Mouse (Mus musculus): ENCODE data around the gene Hbb-bs. TPM values are rescaled to one million over a fixed set of nuclear protein-coding genes. Genes with fewer than 3 reads are reported as not detected.

Hbb-bs gene
- 9,008 and 9,822 TPM in 2 replicates for polyA plus RNA-seq (2012; rRNA removed)
- 6,131 and 9,529 TPM in 2 replicates for polyA plus RNA-seq (2014; fragmentation: Nextera tagmentation; extraction: Ambion mirVana)

DNA sequence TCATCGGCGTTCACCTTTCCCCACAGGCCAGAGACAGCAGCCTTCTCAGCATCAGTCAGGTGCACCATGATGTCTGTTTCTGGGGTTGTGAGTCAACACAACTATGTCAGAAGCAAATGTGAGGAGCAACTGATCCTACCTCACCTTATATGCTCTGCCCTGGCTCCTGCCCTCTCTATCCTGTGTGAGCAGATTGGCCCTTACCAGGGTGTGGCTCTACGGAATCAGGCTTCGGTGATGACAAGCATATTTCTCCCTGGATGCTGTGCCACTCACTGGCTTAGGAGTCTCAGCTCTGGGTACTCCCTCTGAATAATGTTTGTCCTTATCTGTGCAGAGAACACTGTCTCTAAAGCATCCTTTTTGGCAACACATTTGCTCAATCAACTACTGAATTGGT is at the start of gene Hbb-bs:
Gene Hbb-bs (minus strand): TSS at position 289 of the 400 bp plus-strand sequence.
- ATAC-seq (ENCODE audit: low FRiP score, low read depth): no peak
- no peaks in the 10 kb centered on the region for H3K4me1 ChIP-seq (ENCODE audit: control insufficient read depth, insufficient read depth, low read length)
- no peak within 1 kb of the TSS for H3K9ac ChIP-seq (ENCODE audit: low read depth, low read length, severe bottlenecking)
- TF ChIP-seq POLR2A (IDR thresholded peaks at IDR 0.05; ENCODE audit: borderline replicate concordance, extremely low read depth, insufficient read depth, insufficient read length): no peak
- 90% methylated on average over 4 of the region's 4 CpGs for WGBS
- no peak for DNase-seq (ENCODE audit: low spot score)
- no peak within 1 kb of the TSS for H3K27ac ChIP-seq (replicated peaks; ENCODE audit: low read depth, low read length)
- no peaks in the 10 kb centered on the region for H3K36me3 ChIP-seq (ENCODE audit: control insufficient read depth, insufficient read depth, low read length)
- no peaks in the 10 kb centered on the region for H3K9me3 ChIP-seq (ENCODE audit: control insufficient read depth, low read length)
- H3K4me3 ChIP-seq (replicated peaks; ENCODE audit: low read length): no peak within 1 kb of the TSS
- no peak within 1 kb of the TSS for H3K4me2 ChIP-seq (replicated peaks; ENCODE audit: low read depth, low read length, severe bottlenecking)
- no peaks in the 10 kb centered on the region for H3K27me3 ChIP-seq (ENCODE audit: control insufficient read depth, insufficient read depth, low read length)

DNA sequence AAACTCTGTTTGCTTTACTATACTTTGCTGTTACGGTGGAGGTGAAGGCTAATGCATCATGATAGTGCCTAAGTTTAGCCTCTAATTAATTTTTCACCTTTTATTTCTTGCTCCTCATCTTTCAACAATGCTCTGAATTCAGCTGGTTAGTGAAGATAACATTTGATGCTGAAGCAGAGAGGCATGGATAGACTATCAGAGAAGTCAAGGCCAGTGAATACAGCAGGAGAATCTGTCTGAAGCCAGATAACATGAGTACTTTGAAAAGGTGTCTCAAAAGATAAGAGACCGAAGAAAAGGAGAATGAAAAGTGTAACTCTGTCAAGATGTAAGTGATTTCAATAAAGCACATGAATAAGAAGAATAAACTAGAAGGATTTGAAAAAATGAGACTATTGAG is 49.2 kb upstream of the Hbb-bs start:
- no peak overlapping the region for H3K9ac ChIP-seq (ENCODE audit: low read depth, low read length, severe bottlenecking)
- H3K4me3 ChIP-seq (replicated peaks; ENCODE audit: low read length): no peak overlapping the region
- H3K27ac ChIP-seq (replicated peaks; ENCODE audit: low read depth, low read length): no peak overlapping the region
- H3K4me1 ChIP-seq (ENCODE audit: control insufficient read depth, insufficient read depth, low read length): no peaks in the 10 kb centered on the region
- no peaks in the 10 kb centered on the region for H3K27me3 ChIP-seq (ENCODE audit: control insufficient read depth, insufficient read depth, low read length)
- H3K4me2 ChIP-seq (replicated peaks; ENCODE audit: low read depth, low read length, severe bottlenecking): no peak overlapping the region
- TF ChIP-seq POLR2A (IDR thresholded peaks at IDR 0.05; ENCODE audit: borderline replicate concordance, extremely low read depth, insufficient read depth, insufficient read length): no peak
- H3K36me3 ChIP-seq (ENCODE audit: control insufficient read depth, insufficient read depth, low read length): no peaks in the 10 kb centered on the region
- no peak for ATAC-seq (ENCODE audit: low FRiP score, low read depth)
- WGBS: 83% methylated on average over 2 of the region's 2 CpGs
- H3K9me3 ChIP-seq (ENCODE audit: control insufficient read depth, low read length): no peaks in the 10 kb centered on the region
- no peak for DNase-seq (ENCODE audit: low spot score)

DNA sequence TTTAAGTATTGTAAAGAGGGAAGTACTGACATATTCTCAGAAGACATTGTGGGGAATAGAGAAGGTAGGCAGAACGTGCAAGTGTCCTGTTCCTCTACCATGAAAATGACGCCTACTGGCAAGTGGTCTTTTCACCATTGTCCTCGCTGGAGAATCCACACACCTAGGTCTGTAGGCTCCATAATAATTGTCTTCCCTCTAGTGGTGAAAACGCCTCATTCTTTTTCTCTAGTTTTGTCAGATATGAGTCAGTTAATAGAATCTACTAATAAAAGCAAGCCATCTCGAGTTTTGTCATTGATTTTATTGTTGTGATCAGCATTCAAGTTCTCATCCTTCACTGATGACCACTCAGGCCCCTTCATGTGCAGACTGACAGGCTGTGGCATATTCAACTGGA is 46.6 kb upstream of the Hbb-bs start:
- no peak overlapping the region for H3K4me3 ChIP-seq (replicated peaks; ENCODE audit: low read length)
- no peaks in the 10 kb centered on the region for H3K9me3 ChIP-seq (ENCODE audit: control insufficient read depth, low read length)
- no peaks in the 10 kb centered on the region for H3K36me3 ChIP-seq (ENCODE audit: control insufficient read depth, insufficient read depth, low read length)
- DNase-seq (ENCODE audit: low spot score): no peak
- H3K27me3 ChIP-seq (ENCODE audit: control insufficient read depth, insufficient read depth, low read length): no peaks in the 10 kb centered on the region
- H3K27ac ChIP-seq (replicated peaks; ENCODE audit: low read depth, low read length): no peak overlapping the region
- ATAC-seq (ENCODE audit: low FRiP score, low read depth): no peak
- no peaks in the 10 kb centered on the region for H3K4me1 ChIP-seq (ENCODE audit: control insufficient read depth, insufficient read depth, low read length)
- H3K9ac ChIP-seq (ENCODE audit: low read depth, low read length, severe bottlenecking): no peak overlapping the region
- WGBS: 48% methylated on average over 5 of the region's 5 CpGs
- no peak overlapping the region for H3K4me2 ChIP-seq (replicated peaks; ENCODE audit: low read depth, low read length, severe bottlenecking)
- TF ChIP-seq POLR2A (IDR thresholded peaks at IDR 0.05; ENCODE audit: borderline replicate concordance, extremely low read depth, insufficient read depth, insufficient read length): no peak

DNA sequence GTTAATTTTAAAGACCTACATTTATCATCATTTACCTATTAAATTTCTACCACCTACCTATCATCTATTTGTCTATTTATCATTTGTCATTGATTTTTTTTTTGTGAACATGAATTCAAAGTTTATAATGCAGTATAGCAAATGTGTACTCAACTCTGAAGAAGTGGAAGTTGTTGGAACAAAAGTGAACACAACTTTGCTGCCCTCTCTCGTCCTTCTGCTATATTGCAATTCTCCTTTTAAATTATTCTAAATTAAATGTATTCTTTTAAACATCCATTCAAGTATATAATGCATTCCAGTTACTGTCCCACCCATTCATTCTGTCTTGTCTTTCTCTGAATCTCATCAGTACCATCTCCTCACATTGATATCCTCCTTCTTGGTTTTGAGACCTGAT is 45.2 kb upstream of the Hbb-bs start:
- no peaks in the 10 kb centered on the region for H3K27me3 ChIP-seq (ENCODE audit: control insufficient read depth, insufficient read depth, low read length)
- ATAC-seq (ENCODE audit: low FRiP score, low read depth): no peak
- H3K4me3 ChIP-seq (replicated peaks; ENCODE audit: low read length): no peak overlapping the region
- no peak overlapping the region for H3K27ac ChIP-seq (replicated peaks; ENCODE audit: low read depth, low read length)
- DNase-seq (ENCODE audit: low spot score): peak; percentile 19
- TF ChIP-seq POLR2A (IDR thresholded peaks at IDR 0.05; ENCODE audit: borderline replicate concordance, extremely low read depth, insufficient read depth, insufficient read length): no peak
- H3K9ac ChIP-seq (ENCODE audit: low read depth, low read length, severe bottlenecking): no peak overlapping the region
- no peaks in the 10 kb centered on the region for H3K36me3 ChIP-seq (ENCODE audit: control insufficient read depth, insufficient read depth, low read length)
- no peaks in the 10 kb centered on the region for H3K4me1 ChIP-seq (ENCODE audit: control insufficient read depth, insufficient read depth, low read length)
- H3K9me3 ChIP-seq (ENCODE audit: control insufficient read depth, low read length): no peaks in the 10 kb centered on the region
- WGBS: 2% methylated on average over 1 of the region's 1 CpGs
- no peak overlapping the region for H3K4me2 ChIP-seq (replicated peaks; ENCODE audit: low read depth, low read length, severe bottlenecking)

DNA sequence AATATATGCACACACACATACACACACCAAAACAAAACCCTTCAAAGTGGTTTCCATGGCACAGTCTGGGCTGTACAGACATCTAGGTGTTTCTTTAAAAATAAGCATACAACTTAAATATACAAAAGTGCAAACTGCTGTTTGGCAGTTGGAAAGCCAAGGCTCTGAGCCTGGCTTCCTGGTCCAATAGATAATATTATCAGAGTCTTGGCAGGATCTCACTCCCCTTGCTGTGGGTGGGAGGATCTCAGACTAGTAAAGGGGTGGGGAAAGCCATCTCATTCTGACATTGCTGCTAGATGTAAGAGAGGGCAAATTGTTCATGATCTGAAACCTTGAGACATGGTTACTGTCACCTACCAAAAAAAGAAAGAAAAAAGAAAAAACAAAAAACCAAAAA is 42.8 kb upstream of the Hbb-bs start:
- no peak for ATAC-seq (ENCODE audit: low FRiP score, low read depth)
- TF ChIP-seq POLR2A (IDR thresholded peaks at IDR 0.05; ENCODE audit: borderline replicate concordance, extremely low read depth, insufficient read depth, insufficient read length): no peak
- no peaks in the 10 kb centered on the region for H3K4me1 ChIP-seq (ENCODE audit: control insufficient read depth, insufficient read depth, low read length)

DNA sequence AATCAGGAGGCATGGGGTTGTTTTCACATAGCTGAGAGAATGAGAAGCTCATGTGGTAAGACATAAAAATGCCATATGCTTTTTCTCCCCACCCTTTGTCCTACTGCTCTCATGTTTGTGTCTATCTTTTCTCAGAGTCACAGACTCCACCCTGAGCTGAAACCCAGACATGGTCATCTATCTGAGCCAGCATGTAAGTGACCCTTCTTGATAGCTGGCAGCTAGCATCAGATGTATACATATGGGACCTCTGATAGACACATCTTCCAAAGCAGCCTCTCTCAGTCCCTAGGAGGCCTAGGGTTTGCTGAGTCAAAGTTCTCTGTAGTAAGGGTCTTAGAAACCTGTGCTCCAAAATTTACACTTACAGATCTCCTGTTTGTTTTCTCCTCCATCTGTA is 37.8 kb upstream of the Hbb-bs start:
- no peak overlapping the region for H3K9ac ChIP-seq (ENCODE audit: low read depth, low read length, severe bottlenecking)
- DNase-seq (ENCODE audit: low spot score) (no peak), ATAC-seq (ENCODE audit: low FRiP score, low read depth) (no peak)
- H3K9me3 ChIP-seq (ENCODE audit: control insufficient read depth, low read length): no peaks in the 10 kb centered on the region
- H3K4me2 ChIP-seq (replicated peaks; ENCODE audit: low read depth, low read length, severe bottlenecking): no peak overlapping the region
- H3K4me3 ChIP-seq (replicated peaks; ENCODE audit: low read length): no peak overlapping the region
- no peak for TF ChIP-seq POLR2A (IDR thresholded peaks at IDR 0.05; ENCODE audit: borderline replicate concordance, extremely low read depth, insufficient read depth, insufficient read length)
- no peaks in the 10 kb centered on the region for H3K36me3 ChIP-seq (ENCODE audit: control insufficient read depth, insufficient read depth, low read length)
- no peaks in the 10 kb centered on the region for H3K4me1 ChIP-seq (ENCODE audit: control insufficient read depth, insufficient read depth, low read length)
- no peak overlapping the region for H3K27ac ChIP-seq (replicated peaks; ENCODE audit: low read depth, low read length)
- no peaks in the 10 kb centered on the region for H3K27me3 ChIP-seq (ENCODE audit: control insufficient read depth, insufficient read depth, low read length)

More for the DNA sequence above, 42.8 kb upstream of the Hbb-bs start:
- no peaks in the 10 kb centered on the region for H3K36me3 ChIP-seq (ENCODE audit: control insufficient read depth, insufficient read depth, low read length)
- H3K27me3 ChIP-seq (ENCODE audit: control insufficient read depth, insufficient read depth, low read length): no peaks in the 10 kb centered on the region
- H3K27ac ChIP-seq (replicated peaks; ENCODE audit: low read depth, low read length): no peak overlapping the region
- H3K4me2 ChIP-seq (replicated peaks; ENCODE audit: low read depth, low read length, severe bottlenecking): no peak overlapping the region
- no peak for DNase-seq (ENCODE audit: low spot score)
- no peaks in the 10 kb centered on the region for H3K9me3 ChIP-seq (ENCODE audit: control insufficient read depth, low read length)
- H3K4me3 ChIP-seq (replicated peaks; ENCODE audit: low read length): no peak overlapping the region
- H3K9ac ChIP-seq (ENCODE audit: low read depth, low read length, severe bottlenecking): no peak overlapping the region

All from limb, embryonic 14.5 days (tissue).